Mouse (Mus musculus) kidney, postnatal 14 days (tissue): Measurements from ENCODE around the gene Gm30083.

Experiments used
- DNase-seq: peaks from one replicate; pipeline ENCODE4 v3.0.0; 2022; ENCODE audit warnings: mixed read lengths

Gm30083 gene

GRCm38 (mm10) chr14:34015063-34015462 is at the start of gene Gm30083:
Gene Gm30083 (minus strand): TSS chr14:34015182.
- no peak for DNase-seq

DNA sequence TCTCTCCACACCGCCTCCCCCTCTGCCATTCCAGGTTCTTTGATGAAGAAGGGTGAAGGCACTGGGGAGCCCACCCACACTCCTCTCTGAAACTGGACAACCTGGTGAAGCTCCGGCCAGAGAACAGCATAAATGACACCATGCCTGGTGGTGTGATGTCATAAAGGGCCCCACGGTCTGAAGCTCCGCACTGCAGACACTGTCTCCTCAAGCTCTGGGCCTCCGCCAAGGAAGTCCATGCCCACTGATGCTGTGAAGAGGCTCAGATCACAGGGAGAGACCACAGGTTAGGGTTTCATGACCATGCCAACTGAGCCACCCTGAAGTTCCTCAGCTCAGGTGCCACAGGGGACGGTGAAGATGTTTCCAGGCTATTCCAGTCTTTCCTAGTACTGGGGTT is 37.5 kb upstream of the Gm30083 start, which contains the start of gene Antxrl:
TSS of gene Antxrl (plus strand) at position 192 of the 400 bp plus-strand sequence.
- DNase-seq: no peak

DNA sequence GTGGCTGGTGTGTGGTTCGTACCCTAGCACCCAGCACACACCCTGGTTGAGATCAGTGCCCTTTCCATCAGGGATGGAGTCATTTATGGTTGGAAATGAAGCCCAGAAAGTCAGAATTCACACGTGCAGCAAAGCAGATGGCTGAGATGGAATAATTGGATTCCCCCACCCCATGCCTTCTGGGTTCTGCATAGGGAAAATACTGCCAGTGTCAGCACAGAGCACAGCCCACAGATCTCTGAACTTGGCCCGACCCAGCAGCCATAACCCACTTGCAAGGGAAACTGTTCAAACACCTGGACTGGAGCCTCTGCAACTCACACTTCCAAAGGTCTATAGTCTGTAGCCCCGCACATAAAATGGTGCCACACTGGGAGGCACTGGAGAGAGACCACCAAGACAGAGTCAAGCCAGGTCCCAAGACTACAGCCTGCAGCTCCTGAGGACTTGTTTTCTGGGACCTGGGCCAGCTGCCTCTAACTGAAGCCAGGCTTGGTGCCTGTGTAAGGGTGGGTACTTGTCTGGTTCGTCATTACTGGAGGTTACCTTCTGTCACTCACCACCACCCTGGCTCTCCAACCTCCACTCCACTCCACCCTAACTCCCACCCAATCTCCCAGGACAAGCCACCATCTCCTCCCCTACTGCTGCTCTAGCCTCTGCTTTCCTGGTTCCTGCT is 35.3 kb upstream of the Gm30083 start:
- no peak for DNase-seq

GRCm38 (mm10) chr14:34043341-34043740 is 28.4 kb upstream of the Gm30083 start:
- no peak for DNase-seq

DNA sequence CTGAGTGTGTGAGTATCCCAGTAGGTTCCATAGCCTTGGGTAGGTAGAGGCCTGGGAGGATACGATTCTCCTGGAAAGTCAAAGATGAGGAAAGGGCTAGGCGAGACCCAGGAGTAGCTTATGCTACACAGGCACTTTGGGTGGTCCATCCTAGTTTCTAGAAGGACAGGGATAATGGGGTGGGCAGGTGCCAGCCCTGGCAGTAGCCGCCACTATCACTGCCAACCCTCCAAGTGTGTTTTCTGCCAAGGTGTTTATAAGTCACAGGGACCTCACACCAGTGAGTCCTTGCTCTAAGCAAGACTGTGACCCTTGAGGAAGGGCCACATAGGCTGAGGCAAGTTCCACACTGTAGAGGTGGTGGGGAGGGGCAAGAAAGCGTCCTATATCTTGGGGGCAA is 26.3 kb upstream of the Gm30083 start:
- no peak for DNase-seq

DNA sequence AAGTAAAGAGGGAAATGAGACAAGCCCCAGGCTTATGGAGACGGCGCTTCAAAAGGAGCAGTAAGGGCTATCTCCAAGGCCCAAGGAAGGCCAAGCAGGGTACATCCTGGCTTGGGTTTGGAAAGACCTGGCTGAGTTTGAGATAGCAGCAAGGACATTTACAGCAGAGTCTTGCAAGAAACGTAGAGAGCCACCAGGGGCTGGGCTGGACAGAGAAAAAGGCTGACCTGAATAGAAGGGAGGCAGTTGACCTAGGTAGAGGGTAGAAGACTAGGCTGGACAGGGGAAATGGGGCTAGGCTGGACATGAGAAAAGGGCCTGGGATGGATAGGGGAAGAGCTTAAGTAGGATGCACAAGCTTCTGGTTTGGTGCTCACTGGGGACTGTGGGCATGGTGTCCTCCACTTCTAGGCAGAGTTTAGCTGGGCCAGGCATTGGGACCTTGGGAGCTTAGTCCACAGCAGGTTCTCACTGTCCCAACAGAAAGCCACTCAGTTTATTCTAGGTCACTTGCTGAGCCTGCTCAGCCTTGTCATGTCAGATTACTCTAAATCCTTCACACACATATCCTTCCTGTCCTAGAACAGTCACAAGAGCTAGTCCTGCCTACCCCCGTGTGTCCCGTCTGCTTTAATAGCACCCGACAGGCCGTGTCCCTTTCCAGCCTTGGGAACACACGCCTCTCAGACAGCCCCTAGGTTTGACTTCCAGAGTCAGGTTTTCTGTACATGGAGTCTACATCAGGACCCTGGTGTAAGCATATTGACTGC is 19.0 kb upstream of the Gm30083 start:
- no peak for DNase-seq

DNA sequence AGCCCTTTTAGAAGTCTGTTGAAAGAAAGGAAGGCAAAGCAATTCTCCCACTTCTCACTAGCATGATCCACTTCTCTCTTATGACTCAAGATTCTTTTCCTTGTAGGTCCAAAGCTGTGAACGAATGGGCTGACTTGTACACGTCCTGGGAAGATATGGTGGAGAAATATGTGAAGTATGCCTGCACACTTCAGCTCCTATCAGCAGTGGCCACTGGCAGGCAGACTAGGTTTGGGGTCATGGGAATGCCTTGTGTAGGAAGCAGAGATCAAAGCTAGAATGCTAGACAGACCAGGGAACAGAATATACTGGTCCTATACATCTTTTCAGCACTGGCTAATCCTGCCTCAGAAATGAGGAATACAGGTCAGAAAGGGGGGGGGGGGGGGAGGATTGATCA is 11.7 kb upstream of the Gm30083 start:
- no peak for DNase-seq

- no peak for DNase-seq
Observed at GRCm38 (mm10) chr14:34016938-34017337, 2.0 kb upstream of the Gm30083 start.

DNA sequence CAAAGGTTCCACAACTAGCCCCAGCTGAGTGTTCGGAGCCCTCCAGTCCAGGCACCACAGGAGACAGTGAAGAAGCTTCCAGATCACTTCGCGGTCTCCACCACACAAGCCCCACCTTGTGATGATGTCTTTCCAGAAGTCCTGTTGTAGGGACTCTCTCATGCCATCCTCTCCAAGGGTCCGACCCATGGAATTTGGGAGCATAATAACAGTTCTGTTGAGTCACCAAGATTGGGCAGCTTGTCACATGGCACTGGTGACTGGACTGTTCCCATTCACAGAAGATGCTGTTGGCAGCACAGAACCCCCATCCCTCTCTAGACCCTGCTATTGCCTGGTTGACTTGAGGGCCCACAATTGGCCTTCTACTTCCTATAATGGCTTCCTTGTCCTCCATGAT is 1.4 kb upstream of the Gm30083 start, which contains the start of gene Gm5460:
TSS of gene Gm5460 (plus strand) at position 378 of the 400 bp plus-strand sequence.
- no peak for DNase-seq

DNA sequence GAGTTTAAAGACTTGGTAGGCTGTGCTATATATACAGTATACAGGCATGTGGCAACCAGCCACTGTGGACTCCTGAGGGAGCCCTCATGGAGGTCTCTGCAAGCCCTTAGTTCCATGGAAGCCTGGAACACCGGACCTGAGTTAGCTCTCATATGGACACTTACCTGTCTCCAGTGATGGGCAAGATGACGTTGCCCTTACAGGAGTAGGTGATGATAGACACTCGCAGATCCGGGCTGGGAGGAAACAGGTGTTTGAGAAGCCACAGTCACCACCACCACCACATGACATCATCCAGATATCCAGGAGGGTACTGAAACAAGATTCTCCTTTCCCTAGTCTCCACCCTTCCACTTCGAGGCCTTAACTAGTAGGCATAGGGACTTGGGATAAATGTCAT is 12.6 kb downstream of the Gm30083 start:
- DNase-seq: no peak

- DNase-seq: no peak
Observed at GRCm38 (mm10) chr14:34001445-34001844, 13.5 kb downstream of the Gm30083 start.

- DNase-seq: no peak
Observed at GRCm38 (mm10) chr14:34000076-34000475, 14.9 kb downstream of the Gm30083 start.

- DNase-seq: no peak
Observed at GRCm38 (mm10) chr14:33997427-33997826, 17.6 kb downstream of the Gm30083 start.

DNA sequence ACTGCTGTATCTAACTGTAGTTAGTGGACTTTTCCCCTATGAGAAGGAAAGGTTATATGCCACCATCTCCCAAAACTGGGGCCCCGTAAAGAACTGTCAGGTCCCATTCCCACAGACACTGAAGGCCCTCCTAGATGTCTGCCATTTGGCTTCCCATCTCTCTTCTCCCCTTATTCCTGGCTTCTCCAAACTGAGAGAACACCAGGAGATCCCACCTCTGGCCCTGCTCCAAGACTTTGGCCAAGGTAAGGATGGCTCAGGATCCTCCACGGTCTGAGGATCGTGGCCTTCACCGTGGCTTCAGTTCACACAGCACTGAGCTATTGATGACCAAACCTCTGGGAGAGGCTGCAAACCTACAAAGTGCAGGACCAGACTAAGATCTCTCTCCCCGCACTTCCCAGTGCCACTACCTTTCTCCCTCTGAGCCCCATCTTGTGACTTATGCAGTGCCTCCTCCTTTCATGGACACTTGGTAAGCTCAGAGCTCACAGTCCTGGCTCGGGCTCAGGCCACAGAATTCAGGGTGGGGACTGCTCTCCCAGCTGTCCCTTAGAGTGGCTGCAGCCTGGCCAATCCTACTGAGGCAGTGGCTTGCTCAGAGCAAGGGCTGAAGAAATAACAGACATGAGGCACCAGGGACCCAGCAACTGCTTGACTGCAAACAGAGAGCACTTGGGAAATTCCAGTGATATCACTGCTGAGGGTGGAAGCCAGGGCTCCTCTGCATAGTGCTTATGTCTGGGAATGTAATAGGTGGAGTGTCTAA is 21.3 kb downstream of the Gm30083 start:
- no peak for DNase-seq

GRCm38 (mm10) chr14:33993051-33993450 is 21.9 kb downstream of the Gm30083 start:
- DNase-seq: no peak

GRCm38 (mm10) chr14:33991971-33992370 is 23.0 kb downstream of the Gm30083 start:
- DNase-seq: no peak

- no peak for DNase-seq
Observed at GRCm38 (mm10) chr14:33989201-33989600, 25.8 kb downstream of the Gm30083 start.

DNA sequence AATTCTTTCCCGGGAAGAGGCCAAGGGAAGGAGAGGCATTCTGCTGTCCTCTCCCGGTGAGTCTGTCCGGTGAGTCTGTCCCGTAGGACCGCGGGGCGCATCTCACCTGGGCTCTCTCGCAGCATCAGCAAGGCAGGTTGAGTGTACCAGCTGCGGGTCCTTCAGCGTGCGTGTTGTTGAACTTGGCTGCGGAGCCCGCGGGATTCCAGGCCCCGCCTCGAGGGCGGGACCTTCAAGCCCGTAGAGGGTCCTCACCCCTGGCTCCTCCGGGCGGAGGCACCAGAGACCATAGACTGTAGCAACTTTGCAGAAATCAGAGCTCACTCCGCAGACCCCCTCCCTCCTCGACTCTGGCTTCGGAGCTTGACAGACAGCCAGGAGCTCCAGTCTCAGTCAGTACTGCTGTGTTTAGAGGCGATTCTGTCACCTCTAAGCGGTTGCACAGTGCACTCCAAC is 36.4 kb downstream of the Gm30083 start, which contains the start of gene Zfp488:
TSS of gene Zfp488 (minus strand) at position 161 of the 456 bp plus-strand sequence.
- DNase-seq: no peak

- no peak for DNase-seq
Observed at GRCm38 (mm10) chr14:33977748-33978147, 37.2 kb downstream of the Gm30083 start.

- DNase-seq: no peak
Observed at GRCm38 (mm10) chr14:33974752-33975151, 40.2 kb downstream of the Gm30083 start.

DNA sequence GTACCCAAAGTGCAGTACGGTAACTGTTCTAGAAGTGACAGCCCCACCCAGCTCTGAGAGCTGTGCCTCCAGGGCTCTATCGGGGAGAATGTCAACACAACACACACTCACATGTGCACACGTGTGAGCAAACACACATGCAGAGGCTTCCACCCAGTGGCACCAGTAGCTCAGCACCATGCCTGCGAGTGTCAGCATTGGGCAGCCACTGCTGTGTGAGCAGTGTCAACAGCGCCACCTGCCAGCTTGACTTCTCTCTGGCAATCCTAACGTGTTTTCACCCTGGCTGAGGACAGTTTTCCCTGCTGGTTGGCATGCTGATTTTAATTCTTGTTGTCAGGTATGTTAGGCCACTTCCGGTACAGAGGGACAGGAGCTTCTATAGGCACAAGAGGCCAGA is 42.3 kb downstream of the Gm30083 start:
- no peak for DNase-seq

- DNase-seq: no peak
Observed at GRCm38 (mm10) chr14:33965675-33966074, 49.3 kb downstream of the Gm30083 start.

DNA sequence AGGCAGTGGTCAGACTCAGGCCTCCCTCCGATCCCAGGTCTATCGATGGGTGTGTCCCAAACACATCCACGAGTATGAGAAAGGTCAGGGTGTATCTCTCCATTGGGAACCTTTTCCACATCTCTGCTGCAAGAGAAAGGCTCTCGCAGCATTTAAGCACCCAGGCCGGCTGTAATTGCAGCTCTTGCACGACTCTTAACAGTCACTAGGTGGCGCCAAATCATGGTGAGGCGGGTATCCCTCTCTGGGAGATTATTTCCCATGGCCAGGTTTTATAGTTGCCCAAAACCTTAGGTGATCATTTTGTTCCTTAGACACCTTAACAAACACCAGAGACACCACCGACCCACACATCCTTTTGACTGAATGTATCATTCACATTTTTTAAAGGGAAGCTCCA is 55.6 kb downstream of the Gm30083 start:
- DNase-seq: peak; percentile 52
